Mouse (Mus musculus): ENCODE measurements around the gene Cgrrf1.

The Cgrrf1 gene

DNA sequence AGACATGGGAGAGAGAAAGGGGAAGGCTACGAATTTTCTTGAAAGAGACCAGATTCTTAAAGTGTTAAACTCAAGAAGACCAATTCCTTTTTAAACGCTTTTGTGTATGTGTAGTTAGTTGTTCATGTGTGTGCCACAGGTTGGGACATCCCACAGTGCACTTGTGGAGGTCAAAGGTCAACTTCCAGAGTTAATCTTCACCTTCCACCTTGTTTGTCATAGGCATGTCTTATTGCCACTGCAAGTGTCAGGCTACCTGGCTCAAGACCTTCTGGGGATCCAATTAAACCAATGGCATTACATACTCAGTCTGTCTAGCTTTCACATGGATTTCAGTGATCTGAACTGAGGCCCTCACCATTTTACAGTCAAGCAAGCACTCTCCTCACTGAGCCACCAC is 7.9 kb upstream of the Cgrrf1 start:
- no peak for DNase-seq (ENCODE audit: low spot score)

DNA sequence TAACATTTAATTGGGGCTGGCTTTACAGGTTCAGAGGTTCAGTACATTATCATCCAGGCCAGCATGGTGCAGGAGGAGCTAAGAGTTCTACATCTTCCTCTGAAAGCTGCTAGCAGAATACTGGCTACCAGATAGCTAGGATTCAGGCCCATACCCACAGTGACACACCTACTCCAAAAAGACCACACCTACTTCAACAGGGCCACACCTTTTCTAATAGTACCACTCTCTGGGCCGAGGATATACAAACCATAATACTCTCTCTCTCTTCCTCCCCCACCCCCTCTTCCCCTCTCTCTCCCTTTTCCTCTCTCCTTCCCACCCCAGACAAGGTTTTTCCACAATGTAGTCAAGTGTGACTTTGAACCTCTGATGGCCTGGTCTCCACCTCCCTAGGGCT is 4.5 kb upstream of the Cgrrf1 start:
- DNase-seq (ENCODE audit: low spot score), result no peak

DNA sequence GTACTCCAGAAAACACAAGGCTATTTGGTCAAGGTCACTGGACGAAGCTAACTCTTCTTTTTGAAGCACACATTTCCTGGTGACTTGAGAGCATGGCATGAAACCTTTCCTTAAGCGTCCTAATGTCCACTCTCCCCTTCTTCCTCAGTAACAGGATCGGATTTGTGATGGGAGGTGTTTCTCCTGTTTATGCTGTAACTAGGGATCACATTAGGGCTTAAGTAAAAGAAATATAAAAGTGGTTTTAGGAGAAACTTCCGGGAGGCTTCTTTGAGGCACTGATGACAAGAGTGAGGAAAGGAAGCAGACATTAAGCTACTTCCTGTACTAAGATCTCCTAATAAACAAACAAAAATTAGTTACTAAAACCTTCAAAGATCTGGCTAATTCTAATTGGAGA is 630 bp upstream of the Cgrrf1 start:
- no peak for DNase-seq (ENCODE audit: low spot score)

DNA sequence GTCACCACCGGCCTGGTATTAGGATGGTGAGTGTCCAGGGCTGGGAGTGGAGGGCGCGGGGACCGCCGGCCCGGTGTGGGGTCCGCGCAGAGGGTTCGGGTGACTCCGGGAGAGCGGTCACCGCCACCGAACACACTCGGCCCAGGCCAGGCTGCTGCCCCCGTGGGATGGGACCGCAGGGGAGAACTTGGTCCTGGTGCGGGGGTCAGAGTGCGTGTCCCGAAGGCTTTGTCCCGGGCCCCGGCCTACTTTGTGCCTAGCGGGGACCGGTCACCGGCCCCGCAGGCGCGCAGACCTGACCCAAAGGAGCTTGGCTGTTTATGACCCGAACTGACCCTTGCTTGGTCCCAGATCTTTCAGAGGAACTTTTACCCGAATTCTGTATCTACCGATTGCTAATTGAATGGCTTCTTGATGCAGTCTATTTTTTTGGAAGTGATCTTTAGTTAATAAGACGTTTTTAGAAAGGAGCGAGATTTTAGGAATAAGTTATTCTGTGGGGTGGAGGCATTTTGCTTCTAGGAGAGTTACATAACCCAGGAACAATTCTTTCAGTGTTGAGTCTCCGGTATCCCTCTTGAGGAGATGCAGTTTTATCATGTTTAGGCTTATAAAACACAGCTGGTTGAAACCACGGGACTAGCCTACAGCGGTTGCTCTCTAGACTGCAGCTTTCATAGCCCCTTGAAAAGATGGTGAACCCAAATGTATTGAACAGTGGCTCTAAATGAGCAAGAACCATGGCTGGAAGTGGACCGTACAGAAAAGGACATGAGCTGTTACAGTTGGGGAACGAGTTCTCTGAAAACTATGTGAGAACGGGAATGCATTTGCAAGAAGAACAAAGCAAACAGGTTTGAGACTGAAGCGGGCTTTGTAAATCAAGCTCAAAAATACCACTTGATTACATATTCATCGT is 688 bp downstream of the Cgrrf1 start:
- DNase-seq (ENCODE audit: low spot score), result no peak

DNA sequence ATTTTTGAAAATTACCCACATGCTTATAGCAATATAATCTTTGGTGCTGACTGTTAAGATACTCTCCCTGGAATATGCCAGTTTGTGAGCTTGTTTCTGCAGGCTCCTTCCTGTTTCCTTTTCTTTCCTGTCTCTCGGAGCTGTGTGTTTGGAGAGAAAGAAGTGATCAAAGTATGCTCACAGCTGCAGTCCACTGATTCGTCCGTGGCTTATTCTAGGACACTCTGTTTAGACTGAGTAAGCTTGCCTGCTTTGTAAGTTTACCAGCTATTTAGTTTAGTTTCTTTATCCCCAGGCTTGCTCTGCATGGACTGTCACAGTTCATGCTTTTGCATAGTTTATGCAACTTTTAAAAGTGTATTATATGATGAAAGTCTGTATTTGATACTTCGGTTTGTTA is 7.4 kb downstream of the Cgrrf1 start:
- DNase-seq (ENCODE audit: low spot score), result no peak

DNA sequence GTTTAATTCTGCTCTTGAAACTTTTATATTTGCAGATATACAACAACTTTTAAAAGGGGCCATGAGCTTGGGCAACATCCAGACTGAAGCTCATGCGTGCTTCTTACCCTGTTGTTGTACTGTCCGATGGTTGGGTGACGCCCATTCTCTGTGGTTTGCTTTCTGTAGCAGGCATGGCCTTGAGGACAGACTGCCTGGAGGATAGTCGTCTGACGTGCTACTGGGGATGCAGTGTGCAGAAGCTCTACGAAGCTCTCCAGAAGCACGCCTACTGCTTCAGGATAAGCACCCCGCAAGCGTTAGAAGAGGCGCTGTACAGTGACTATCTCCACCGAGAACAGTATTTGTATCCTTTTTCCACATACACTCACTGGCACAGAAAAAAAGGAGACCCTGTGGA is 13.8 kb downstream of the Cgrrf1 start:
- peak; percentile 10 for DNase-seq (ENCODE audit: low spot score)

DNA sequence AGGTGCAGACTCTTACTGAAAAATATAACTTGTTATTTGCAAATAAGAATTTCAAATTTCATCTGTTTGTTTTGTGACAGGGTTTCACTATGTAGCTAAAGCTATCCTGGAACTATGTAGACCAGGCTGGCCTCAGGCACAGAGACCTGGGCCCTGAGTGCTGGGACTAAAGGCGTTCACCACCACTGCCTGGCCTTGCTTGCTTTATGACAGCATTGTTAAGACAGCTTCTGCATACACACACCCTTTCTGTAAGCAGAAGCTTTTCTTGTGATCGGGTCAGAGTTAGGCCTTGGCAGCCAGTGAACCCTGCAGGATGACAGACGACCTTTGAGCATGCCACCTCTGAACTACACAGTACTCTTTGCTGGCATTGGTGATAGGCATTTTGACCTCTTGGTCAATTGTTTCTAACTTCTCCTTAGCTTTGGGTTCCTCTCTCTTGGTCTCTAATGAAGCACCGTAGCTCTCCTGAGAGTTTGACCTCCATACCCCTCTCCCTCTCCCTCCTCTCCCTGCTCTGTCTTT is 16.2 kb downstream of the Cgrrf1 start:
- DNase-seq (ENCODE audit: low spot score), result no peak

DNA sequence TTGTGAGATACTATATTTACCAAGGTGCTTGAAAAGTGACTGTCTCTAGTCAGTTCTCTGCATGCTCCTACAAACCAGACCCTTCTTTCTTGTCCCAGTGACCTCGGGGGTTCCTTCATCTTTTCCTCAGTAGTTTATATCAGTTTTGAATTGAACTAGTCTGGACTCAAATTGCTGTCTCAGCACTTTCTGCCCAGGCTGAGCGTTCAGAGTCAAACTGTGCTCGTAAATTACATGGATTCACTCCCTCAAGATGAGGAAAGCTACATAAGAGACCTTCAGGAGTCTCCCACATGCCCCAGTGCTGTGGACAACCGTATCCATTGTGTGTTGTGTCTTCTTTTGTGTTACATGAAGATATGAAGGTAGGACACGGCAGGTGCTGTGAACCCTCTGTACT is 16.8 kb downstream of the Cgrrf1 start:
- no peak for DNase-seq (ENCODE audit: low spot score)

DNA sequence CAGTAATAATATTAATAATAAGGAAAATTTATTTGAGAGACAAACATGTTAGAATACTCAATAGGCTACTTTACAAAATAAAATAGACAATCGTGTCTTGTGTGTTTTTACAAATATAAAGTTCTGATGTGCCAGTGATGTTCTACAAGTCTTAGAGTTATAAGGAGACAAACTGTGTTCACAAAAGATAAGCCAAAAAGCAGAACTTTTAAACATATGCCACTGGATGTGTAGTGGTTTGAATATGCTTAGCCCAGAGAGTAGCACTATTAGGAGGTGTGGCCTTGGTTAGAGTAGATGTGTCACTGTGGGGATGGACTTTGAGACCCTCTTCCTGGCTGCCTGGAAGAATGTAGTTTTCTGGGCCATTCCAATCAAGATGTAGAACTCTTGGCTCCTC is 17.8 kb downstream of the Cgrrf1 start:
- no peak for DNase-seq (ENCODE audit: low spot score)

DNA sequence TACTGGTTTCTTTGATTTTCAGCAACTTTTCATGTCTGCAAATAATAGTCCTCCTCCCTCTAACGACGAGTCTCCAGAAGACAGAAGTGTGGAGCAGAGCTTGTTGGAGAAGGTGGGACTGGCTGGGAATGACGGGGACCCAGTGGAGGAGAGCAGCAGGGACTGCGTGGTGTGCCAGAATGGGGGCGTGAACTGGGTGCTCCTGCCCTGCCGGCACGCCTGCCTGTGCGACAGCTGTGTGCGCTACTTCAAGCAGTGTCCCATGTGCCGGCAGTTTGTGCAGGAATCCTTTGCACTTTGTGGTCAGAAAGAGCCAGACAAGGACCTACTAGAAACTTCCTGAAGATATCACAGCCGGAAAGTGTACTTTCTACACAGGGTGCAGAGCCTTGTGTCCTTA is 21.8 kb downstream of the Cgrrf1 start:
- no peak for DNase-seq (ENCODE audit: low spot score)

DNA sequence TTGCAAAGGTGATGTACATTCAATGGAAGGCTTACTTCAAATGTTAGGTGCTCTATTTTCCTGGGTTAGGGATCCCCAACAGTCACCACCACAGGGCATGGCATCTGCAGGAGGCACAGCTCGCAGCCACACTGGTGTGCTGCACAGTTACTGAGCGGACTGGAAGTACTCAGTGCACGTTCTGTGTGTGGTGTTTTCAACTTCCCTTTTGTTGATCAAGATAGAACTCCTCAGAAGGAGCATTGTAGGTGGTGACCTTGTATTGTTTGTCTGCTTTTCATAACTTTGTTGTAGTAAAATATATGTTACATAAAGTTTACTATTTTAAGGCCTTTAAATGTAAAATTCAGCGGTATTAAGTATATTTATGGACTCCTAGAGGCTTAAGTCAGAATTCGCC is 31.0 kb downstream of the Cgrrf1 start:
- no peak for DNase-seq (ENCODE audit: low spot score)

DNA sequence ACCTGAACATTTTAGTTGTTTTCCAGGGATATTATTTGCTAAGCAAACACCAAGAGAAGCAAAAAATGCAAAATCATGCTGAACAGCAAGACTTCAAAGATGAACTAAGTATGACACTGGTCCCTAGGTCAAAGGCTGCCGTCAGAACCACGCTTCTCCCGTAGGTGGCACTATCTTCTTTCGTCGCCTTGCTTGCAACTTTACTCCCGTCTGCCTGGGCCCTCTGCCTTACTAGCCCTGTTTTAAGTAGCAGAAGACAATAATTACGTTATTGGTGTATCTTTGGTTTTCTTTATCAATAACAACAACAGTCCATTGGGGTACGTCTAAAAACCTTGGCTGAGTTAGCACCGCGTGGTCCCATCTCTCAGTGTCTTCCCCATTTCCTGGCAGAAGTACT is 49.0 kb downstream of the Cgrrf1 start:
- peak; percentile 7 for DNase-seq (ENCODE audit: low spot score)

DNA sequence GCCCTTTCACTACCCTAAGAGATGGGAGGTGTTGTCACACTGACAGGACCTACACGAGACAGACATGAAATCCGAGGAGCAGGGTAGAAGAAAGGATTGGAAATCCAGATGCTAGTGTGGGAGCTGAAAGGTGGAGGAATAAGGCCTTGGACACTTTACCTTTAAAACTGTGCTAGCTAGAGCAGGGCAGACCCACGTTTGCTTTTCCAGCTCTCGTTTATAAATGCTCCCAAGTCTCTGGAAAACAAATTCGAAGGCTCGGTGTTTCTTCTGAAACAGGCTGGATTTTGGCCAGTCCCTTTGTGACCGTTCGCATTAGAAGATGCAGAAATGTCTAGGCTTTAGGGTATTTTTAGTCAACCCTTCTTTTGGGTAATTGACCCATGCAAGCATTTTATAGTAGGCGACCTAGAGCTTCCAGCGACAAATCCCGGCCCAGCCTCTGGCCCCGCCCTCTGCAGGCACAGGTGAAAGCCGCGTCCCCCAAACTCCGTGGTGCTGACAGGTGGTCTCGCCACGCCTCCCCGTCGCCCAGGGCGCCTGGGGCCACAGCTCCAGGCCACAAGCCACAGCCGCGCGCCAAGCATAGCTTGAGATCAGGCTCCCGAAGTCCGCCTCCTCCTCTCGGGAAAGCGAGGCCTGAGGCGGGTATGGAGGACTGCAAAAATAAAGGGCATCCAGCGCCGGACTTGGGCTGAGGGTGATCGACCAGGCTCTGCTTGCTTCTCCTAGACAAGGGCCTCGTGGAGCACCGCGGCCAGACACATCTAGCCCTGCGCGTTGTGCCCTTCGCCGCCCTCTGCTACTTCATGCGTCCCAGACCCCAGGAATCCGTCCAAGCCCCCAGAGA is 49.9 kb downstream of the Cgrrf1 start:
- peak; percentile 14 for DNase-seq (ENCODE audit: low spot score)

DNA sequence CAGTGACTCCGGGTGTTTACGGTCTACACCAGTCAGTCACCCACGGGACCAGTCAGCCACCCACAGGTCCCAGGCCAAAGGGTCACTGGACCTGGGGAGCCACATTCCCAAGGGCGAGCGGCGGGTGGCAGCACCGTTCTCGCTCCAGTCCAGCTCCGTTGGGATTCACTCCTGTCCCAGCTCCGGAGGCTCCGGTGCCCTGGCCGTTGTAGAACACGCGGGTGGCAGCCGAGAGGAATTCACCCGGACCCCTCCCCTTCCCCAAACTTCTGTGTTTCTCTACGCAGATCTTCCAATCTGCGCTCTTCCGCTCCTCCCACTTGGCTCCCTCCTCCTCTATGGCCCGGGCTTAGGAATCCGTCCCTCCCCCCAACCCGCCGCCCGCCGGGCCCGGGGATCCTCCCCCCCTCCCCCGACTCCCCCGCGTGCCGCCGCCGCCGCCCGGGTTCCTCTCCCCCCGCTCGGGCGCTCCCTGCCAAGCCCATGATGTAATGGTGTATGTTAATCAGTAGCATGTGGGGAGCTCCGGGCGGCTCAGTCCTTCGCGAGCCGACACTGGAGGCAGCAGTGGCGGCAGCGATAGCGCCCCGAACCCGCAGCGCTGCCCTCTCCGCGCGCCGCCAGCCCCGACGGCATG is 50.6 kb downstream of the Cgrrf1 start, which contains the start of gene Samd4:
Gene Samd4 (plus strand): TSS at position 424 of the 637 bp plus-strand sequence.
- peak; percentile 75 for DNase-seq (ENCODE audit: low spot score)

DNA sequence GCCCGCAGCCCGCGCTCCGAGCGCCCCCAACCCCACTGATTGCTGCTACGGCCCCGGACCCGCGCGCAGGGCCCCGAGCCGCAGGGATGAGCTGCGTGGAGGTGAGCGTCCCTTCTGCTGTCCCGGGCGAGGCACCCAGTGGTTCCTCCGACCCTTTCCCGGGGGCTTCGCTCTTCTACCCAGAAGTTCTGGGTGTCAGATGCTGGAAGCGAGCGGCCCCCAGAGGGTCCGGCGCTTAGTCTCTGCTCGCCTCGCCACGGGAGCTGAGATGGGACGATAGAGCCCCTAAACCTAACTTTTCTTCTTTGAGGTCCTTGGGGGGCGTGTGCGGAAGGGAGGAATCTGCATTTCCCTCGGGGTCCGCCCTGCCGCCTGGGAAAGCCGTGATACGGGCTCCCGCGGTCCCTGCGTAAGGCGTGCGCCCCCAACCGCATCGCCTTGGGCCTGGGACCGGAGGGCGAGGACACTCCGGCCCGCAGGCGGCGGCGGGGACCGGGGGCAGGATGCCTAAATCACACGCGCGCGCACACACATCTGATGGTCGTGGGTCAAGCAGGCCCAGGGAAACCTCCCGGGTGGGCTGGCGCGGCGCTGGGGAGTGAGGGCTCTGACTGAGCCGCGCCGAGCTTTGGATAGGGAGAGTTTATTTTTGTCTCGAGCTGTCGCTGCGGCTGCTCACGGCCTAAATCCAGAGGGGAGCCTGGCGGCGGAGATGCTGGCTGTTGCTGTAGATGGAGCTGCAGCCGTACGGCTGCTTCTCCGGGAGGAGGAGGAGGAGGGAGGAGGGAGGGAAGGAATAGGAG is 51.3 kb downstream of the Cgrrf1 start:
- DNase-seq (ENCODE audit: low spot score), result peak; percentile 14

DNA sequence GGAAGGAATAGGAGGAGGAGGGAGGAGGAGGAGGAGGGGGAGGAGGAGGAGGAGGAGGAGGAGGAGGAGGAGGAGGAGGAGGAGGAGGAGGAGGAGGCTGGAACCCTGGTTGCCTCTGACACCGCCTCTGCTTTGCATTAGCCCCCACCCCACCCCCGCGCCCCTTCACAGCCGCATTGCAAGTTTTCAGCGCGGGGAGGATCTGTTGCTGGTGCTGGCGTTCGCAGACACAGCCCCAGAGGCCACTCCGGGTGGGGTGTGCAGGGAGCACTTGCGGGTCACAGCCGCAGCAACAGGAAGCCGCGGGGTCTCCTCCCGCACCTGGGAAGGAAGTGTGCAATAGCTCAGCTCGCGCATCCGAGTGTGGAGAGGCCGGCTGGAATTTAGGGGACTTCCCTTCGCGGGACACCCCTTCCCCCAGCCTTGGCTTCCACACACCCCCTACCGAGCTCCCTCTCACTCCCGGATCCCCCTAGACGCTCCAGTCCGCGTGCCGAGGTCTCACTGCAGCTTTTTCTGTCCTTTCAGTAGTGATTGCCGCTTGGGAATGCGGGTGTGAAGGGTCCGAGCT is 52.0 kb downstream of the Cgrrf1 start:
- peak; percentile 6 for DNase-seq (ENCODE audit: low spot score)

DNA sequence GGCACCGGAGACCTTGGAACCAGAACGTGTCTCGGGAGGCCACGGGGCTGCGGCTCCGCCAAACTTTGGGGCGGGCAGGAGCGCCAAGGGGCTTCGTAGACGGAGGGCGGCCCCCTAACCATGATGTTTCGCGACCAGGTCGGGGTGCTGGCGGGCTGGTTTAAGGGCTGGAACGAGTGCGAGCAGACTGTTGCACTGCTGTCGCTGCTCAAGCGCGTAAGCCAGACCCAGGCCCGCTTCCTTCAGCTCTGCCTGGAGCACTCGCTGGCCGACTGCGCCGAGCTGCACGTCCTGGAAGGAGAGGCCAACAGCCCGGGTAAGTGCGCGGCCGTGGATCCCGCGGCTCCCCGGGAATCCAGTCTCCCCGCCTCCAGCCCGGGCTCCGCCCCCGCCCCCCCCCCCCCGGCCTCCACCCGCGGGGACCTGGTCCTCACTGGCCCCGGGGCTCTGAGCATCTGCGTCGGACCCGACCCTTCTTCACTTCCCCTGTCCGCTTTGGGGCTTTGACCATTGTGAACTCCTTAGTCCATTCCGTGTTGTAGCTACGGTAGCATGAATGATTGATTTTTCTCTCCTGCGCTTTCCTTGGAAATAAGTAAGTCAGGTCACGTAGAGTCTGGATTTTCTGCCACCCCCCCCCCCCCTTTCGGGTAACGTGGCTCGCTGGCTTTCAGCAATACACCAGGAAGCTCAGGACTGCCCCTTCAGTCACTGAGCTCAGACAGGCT is 52.9 kb downstream of the Cgrrf1 start:
- DNase-seq (ENCODE audit: low spot score), result peak; percentile 19

DNA sequence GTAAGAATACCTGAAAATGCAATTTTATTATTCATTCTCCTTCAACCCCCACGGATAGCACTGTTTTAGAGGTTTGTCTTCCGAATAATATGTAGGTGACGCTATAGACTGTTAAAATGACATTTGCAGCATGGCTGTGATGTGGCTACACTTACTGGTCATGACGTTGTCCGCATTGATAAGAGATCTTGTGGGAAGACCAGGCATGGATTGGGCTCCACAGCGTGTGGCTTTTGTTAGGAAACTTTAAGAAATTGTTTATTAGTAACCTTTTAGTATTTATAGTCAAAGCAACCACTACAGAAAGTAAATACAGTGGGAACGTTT is 53.5 kb downstream of the Cgrrf1 start:
- no peak for DNase-seq (ENCODE audit: low spot score)

DNA sequence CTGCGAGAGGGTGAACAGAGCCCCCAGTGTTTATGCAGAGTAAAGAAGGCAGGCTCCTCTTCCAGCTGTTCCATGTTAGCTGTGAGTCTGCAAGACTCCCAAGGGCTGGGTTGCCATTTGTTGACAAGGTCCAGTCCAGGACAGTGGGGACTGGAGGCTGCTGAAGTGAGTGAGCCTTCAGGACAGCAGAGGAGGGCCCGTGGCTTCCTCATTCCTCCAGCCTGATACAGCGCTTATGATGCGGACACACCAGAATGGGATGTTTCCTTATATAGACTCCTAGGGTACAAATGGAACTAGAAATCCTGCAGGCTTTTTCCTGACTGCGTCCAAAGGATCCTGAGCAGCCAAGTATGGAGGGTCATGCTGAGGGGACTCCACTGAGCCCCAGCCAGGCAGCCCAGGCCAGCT is 54.0 kb downstream of the Cgrrf1 start:
- no peak for DNase-seq (ENCODE audit: low spot score)

DNA sequence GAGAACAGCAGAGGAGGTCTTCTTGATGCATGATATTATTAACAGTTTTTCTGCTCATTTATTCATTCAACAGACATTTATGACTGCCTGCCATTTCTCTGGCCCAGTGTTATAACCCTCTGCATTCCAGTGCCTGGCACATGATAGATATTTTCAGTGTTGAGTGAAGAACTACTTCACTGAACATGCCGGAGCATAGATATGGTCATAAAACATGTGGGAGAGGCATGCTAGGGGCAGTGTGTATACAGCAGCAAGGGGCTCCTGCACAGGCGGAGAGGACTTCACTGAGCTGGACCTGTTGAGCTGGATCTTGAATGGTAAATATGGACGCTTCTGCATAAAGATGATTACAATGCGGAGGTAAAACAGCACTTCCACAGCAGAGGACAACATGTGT is 57.2 kb downstream of the Cgrrf1 start:
- DNase-seq (ENCODE audit: low spot score), result no peak

DNA sequence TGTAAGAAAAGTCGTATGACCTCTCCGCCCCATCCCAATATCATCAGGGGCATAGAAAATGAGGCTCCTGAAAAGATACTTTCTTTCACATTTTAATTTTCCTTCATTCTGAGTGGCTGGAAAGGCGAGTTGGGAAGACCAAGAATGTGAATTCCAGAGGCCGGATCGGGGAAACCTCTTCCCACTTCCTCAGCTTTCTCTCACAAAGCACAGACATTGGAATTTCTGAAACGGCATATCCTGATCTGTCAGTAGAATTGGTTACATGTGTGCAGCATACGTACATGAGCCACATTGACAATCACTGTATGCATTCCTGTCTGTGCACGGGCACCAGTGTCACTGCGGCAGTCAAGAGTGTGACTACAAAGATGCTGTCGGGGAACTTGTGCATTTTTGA is 62.0 kb downstream of the Cgrrf1 start:
- DNase-seq (ENCODE audit: low spot score), result no peak
